Mouse (Mus musculus) limb, embryonic 14.5 days (tissue): ENCODE data around the gene Cd209g. TPM values are rescaled to one million over a fixed set of nuclear protein-coding genes. Genes with fewer than 3 reads are reported as not detected.
"Not testable (repeated sequence)": the region's sequence is repeated elsewhere in the genome, so short reads cannot be mapped to it uniquely, and the experiment has no call there.

Source experiments
- ATAC-seq: fragments of 200-750 bp; cut with Nextera tagmentation; 2 replicates; pipeline ENCODE4 v1.8.0; 2017; ENCODE audit warnings: low read depth, moderate number of reproducible peaks, moderate TSS enrichment; ENCODE audit not compliant: low FRiP score
- DNase-seq: peaks from one replicate; pipeline ENCODE4 v3.0.0-alpha.2; 2015; ENCODE audit warnings: low spot score
- H3K27ac ChIP-seq: fragments of 300-500 bp; sonication (generic); replicated peaks from 2 replicates; pipeline ENCODE4 v1.5.1; 2014; ENCODE audit warnings: low read depth, mild to moderate bottlenecking, low read length, moderate library complexity, mixed read lengths
- H3K27me3 ChIP-seq: fragments of 300-500 bp; sonication (generic); 2 replicates; pipeline ENCODE4 v1.6.1; 2014; ENCODE audit warnings: low read length, mixed read lengths; ENCODE audit not compliant: control insufficient read depth, insufficient read depth
- H3K36me3 ChIP-seq: fragments of 300-500 bp; sonication (generic); 2 replicates; pipeline ENCODE4 v1.6.1; 2014; ENCODE audit warnings: mild to moderate bottlenecking, low read length, moderate library complexity, mixed read lengths; ENCODE audit not compliant: control insufficient read depth, insufficient read depth
- H3K4me1 ChIP-seq: fragments of 300-500 bp; sonication (generic); 2 replicates; pipeline ENCODE4 v1.6.1; 2014; ENCODE audit warnings: antibody characterized with exemption, low read length, mixed read lengths; ENCODE audit not compliant: control insufficient read depth, insufficient read depth
- H3K4me2 ChIP-seq: fragments of 300-500 bp; sonication (generic); replicated peaks from 2 replicates; pipeline ENCODE4 v1.6.1; 2014; ENCODE audit warnings: low read depth, mild to moderate bottlenecking, low read length, moderate library complexity; ENCODE audit not compliant: severe bottlenecking
- H3K4me3 ChIP-seq: fragments of 300-500 bp; sonication (generic); replicated peaks from 2 replicates; pipeline ENCODE4 v1.5.1; 2014; ENCODE audit warnings: low read length
- H3K9ac ChIP-seq: fragments of 300-500 bp; sonication (generic); 2 replicates; pipeline ENCODE4 v1.6.1; 2014; ENCODE audit warnings: mild to moderate bottlenecking, low read depth, low read length, moderate library complexity; ENCODE audit not compliant: severe bottlenecking
- H3K9me3 ChIP-seq: fragments of 300-500 bp; sonication (generic); 2 replicates; pipeline ENCODE4 v1.6.1; 2016; ENCODE audit warnings: low read length; ENCODE audit not compliant: control insufficient read depth
- POLR2A ChIP-seq: fragments of 200-500 bp; IDR thresholded peaks from 2 replicates; pipeline ENCODE4 v1.8.0; 2012; ENCODE audit warnings: inconsistent platforms, mild to moderate bottlenecking, moderate library complexity, borderline replicate concordance; ENCODE audit not compliant: insufficient read depth, insufficient read length; ENCODE audit errors: extremely low read depth
- WGBS: fragments of 180-500 bp; shearing (Covaris S2); extraction: QIAGEN DNeasy Blood & Tissue Kit; methylation state at CpG from one replicate; pipeline ENCODE4 v1.1.7; 2014; 5-methylcytosine and 5-hydroxymethylcytosine counted together
- polyA plus RNA-seq, 2 experiments: library from polyadenylated mRNA; depleted of rRNA in 1 of 2; stranded (reverse) in 1 of 2; unstranded in 1 of 2; fragments of >200 nt; fragmentation: Nextera tagmentation in 1 of 2; extraction: Ambion mirVana in 1 of 2; gene quantifications; 2 replicates each; pipeline versions ENCODE4 v1.2.1 to v1.2.3; 2012 to 2014

Cd209g gene
- polyA plus RNA-seq (2012; rRNA removed) (not detected in 2 replicates), polyA plus RNA-seq (2014; fragmentation: Nextera tagmentation; extraction: Ambion mirVana) (not detected in 2 replicates)

- H3K9ac ChIP-seq: no peak within 1 kb of the TSS
- H3K27ac ChIP-seq: no peak within 1 kb of the TSS
- no peaks in the 10 kb centered on the region for H3K4me1 ChIP-seq
- H3K9me3 ChIP-seq: no peaks in the 10 kb centered on the region
- no peak within 1 kb of the TSS for H3K4me2 ChIP-seq
- no peaks in the 10 kb centered on the region for H3K27me3 ChIP-seq
- H3K4me3 ChIP-seq: no peak within 1 kb of the TSS
- WGBS: 92% methylated on average over 10 of the region's 10 CpGs
- no peak for TF ChIP-seq POLR2A
- no peaks in the 10 kb centered on the region for H3K36me3 ChIP-seq
- DNase-seq (no peak), ATAC-seq (no peak)
Observed at GRCm38 (mm10) chr8:4133798-4134197, at the start of gene Cd209g. TSS of gene Cd209g (plus strand) at chr8:4134098.

DNA sequence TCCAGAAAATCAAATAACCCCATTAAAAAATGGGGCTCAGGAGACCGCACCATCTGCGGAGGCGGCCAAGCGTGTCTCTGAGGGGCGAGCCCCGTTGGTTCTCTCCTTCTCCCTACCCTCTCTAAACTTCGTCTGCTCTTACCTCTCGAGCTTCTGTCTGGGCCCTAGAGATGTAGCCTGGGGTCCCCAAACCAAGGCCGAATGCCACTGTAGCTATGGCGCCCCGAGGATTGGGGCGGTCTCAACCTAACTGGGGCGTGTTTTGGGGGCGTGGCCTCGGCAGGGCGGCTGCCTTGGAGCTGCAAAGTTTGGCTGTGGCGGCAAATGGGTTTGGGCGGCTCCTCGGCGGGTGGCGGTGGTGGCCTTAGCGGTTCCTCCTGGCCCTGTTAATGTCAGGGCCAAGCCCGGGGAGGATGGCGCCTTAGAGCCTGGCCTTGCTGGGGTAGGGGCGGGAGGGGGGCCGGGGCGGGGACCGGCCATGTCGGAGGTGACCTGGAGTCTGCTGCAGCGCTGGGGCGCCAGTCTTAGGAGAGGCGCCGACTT lies 46.6 kb upstream of the Cd209g start:
- H3K27ac ChIP-seq, H3K4me3 ChIP-seq, H3K9me3 ChIP-seq, H3K27me3 ChIP-seq, H3K4me1 ChIP-seq, H3K36me3 ChIP-seq, ATAC-seq, DNase-seq, H3K4me2 ChIP-seq, H3K9ac ChIP-seq: not testable (repeated sequence)
- 51% methylated on average over 25 of the region's 33 CpGs for WGBS

DNA sequence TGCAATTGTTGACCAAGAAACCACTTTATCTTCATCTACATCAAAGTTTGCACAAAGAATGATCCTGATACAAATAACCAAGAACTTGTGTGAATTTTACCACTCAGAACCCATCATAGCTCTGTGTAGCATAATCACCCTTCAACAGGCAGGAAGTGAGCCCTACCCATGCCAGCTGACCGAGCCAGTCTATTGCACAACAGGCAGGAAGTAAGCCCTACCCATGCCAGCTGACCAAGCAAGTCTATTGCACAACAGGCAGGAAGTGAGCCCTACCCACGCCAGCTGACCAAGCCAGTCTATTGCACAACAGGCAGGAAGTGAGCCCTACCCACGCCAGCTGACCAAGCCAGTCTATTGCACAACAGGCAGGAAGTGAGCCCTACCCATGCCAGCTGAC lies 45.4 kb upstream of the Cd209g start:
- H3K27ac ChIP-seq, H3K4me3 ChIP-seq, ATAC-seq, H3K9ac ChIP-seq, H3K27me3 ChIP-seq, H3K9me3 ChIP-seq, H3K4me2 ChIP-seq, DNase-seq, H3K36me3 ChIP-seq, H3K4me1 ChIP-seq: not testable (repeated sequence)
- WGBS: 80% methylated on average over 3 of the region's 3 CpGs

DNA sequence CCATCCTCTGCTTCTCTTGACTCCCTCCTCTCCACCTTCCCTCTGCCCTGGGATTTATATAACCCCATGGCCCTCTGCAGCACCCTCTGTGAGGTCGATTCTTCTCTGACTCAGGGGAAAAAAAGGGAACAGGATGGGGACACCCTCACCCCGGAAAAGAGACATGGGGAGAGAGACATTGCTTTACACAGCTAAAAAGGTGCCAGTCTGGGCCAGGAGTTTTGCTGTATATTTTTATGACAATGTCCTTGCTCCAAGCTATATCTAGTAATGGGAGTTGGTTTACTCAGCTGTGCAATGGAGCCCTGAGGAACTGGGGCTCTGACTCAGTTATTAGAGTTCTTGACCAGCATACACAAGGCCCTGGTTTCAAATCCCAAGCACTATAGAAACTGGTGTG lies 28.2 kb upstream of the Cd209g start, which contains the start of gene Cd209f:
TSS of gene Cd209f (minus strand) at position 101 of the 400 bp plus-strand sequence.
- H3K27ac ChIP-seq, DNase-seq, H3K4me3 ChIP-seq, H3K9ac ChIP-seq, H3K36me3 ChIP-seq, H3K27me3 ChIP-seq, H3K9me3 ChIP-seq, H3K4me1 ChIP-seq, ATAC-seq, H3K4me2 ChIP-seq: not testable (repeated sequence)
- WGBS: 72% methylated on average over 1 of the region's 2 CpGs

DNA sequence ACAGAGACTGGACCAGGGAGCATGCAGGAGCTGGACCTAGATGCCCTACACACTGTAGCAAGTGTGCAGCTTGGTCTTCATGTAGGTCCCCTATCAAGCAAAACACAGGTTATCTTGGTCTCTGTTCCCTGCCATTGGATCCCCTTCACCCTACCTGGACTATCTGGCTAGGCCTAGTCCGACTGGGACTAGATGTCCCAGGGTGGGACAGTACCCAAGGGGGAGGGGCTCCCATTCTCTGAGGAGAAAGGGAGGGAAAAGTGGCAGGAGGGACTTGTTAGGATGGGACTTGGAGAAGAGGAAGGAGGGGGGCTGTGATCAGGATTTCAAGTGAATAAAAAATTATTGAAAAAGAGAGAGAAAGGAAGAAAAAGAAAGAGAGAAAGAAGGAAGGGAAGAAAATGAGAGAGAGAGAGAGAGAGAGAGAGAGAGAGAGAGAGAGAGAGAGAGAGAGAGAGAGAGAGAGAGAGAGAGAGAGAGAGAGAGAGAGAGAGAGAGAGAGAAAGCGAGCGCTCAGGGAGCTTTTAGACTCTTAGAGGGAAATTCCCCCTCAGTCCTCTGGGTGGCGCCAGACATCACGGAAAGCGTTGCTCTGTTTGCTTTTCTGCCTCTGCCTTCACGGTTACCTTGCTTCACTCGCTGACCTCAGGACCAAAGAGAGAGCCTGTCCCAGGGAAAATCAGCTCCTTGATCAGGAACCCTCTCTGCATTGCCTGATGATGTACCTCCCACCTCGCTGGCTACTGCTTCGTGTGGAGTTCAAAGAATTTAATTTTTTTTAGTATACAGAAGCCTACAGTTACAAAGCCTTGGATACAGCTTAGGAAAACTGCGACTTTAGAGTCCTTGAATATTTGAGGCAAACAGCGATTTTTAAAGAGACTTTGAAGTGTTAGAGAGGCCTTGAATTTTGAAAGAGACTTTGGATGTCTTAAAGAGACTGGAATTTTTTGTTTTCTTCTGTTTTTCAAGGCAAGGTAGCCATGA lies 6.1 kb downstream of the Cd209g start:
- no peak overlapping the region for H3K9ac ChIP-seq

More for the DNA sequence above, 6.1 kb downstream of the Cd209g start:
- H3K27ac ChIP-seq: no peak overlapping the region
- no peak; the same call in 1 of the 2 replicates for ATAC-seq
- no peaks in the 10 kb centered on the region for H3K36me3 ChIP-seq
- H3K27me3 ChIP-seq: no peaks in the 10 kb centered on the region
- WGBS: 12% methylated on average over 12 of the region's 12 CpGs
- H3K4me2 ChIP-seq: no peak overlapping the region
- no peak for TF ChIP-seq POLR2A
- H3K4me1 ChIP-seq: no peaks in the 10 kb centered on the region
- DNase-seq: peak; percentile 86
- no peak overlapping the region for H3K4me3 ChIP-seq
- no peaks in the 10 kb centered on the region for H3K9me3 ChIP-seq
